Mouse (Mus musculus): ENCODE data around the gene Nox1. TPM values are rescaled to one million over a fixed set of nuclear protein-coding genes. Genes with fewer than 3 reads are reported as not detected.

Gene Nox1
- total RNA-seq (2014; fragmentation: Nextera tagmentation), result not detected in 2 replicates
- 0.16 and 0.23 TPM in 2 replicates for total RNA-seq (2017)
- not detected in 2 replicates for polyA plus RNA-seq (2012)

DNA sequence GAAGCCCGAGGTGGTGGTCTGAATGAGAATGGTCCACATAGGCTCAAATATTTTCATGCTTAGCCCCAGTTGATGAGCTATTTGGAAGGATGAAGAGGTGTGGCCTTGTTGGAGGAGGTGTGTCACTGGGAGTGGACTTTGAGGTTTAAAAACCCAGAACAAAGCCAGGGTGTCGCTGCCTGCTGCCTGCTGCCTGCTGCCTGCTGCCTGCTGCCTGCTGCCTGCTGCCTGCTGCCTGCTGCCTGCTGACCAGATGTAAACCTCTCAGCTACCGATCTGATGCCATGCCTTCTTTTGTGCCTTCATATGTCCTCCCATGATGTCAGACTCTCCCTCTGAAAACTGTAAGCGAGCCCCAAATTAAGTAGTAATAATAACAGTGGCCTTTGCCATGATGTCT is at the start of gene Nox1:
Gene Nox1, minus strand, starts transcription at position 101 of the 400 bp plus-strand sequence.
- no peak for DNase-seq (ENCODE audit: low spot score)
- Histone ChIP-seq H3K27me3 (ENCODE audit: insufficient read depth, low read length) (no peaks in the 10 kb centered on the region), H3K36me3 (replicated peaks) (peaks cover 68% of the 10 kb centered on the region), H3K9me3 (replicated peaks) (no peaks in the 10 kb centered on the region), H3K4me1 (ENCODE audit: insufficient read depth, low read depth, low read length) (peaks cover 3% of the 10 kb centered on the region; the same call in 1 of the 2 replicates), H3K4me3 (ENCODE audit: low read depth, low read length) (no peak within 1 kb of the TSS)
- no peak for ATAC-seq (ENCODE audit: extremely low read depth, insufficient number of reproducible peaks, low FRiP score, poor library complexity, severe bottlenecking)
- TF ChIP-seq GATA1 (IDR thresholded peaks at IDR 0.05; ENCODE audit: borderline replicate concordance, low read length) (no peak), GATA2 (IDR thresholded peaks at IDR 0.05; ENCODE audit: borderline replicate concordance, low read depth, low read length) (no peak), POLR2AphosphoS5 (IDR thresholded peaks at IDR 0.05; ENCODE audit: insufficient replicate concordance, low read depth, low read length) (no peak), CTCF (IDR thresholded peaks at IDR 0.05; ENCODE audit: low read depth, low read length) (no peak), TAL1 (conservative IDR thresholded peaks at IDR 0.05; ENCODE audit: low read depth, low read length) (no peak)

- TF ChIP-seq POLR2AphosphoS5 (IDR thresholded peaks at IDR 0.05; ENCODE audit: insufficient replicate concordance, low read depth, low read length), result no peak
- no peak for TF ChIP-seq CTCF (IDR thresholded peaks at IDR 0.05; ENCODE audit: low read depth, low read length)
- TF ChIP-seq TAL1 (conservative IDR thresholded peaks at IDR 0.05; ENCODE audit: low read depth, low read length), result no peak
- no peak for TF ChIP-seq GATA2 (IDR thresholded peaks at IDR 0.05; ENCODE audit: borderline replicate concordance, low read depth, low read length)
- TF ChIP-seq GATA1 (IDR thresholded peaks at IDR 0.05; ENCODE audit: borderline replicate concordance, low read length), result no peak
- Histone ChIP-seq H3K36me3 (replicated peaks) (peaks cover 87% of the 10 kb centered on the region), H3K9me3 (replicated peaks) (no peaks in the 10 kb centered on the region), H3K27me3 (ENCODE audit: insufficient read depth, low read length) (no peaks in the 10 kb centered on the region), H3K4me1 (ENCODE audit: insufficient read depth, low read depth, low read length) (no peaks in the 10 kb centered on the region), H3K4me3 (ENCODE audit: low read depth, low read length) (no peak overlapping the region)
- no peak for DNase-seq (ENCODE audit: low spot score)
- ATAC-seq (ENCODE audit: extremely low read depth, insufficient number of reproducible peaks, low FRiP score, poor library complexity, severe bottlenecking), result no peak
Observed at GRCm38 (mm10) chrX:134262129-134262528, 40.4 kb upstream of the Nox1 start.

- DNase-seq (ENCODE audit: low spot score), result no peak
- TF ChIP-seq GATA1 (IDR thresholded peaks at IDR 0.05; ENCODE audit: borderline replicate concordance, low read length) (no peak), TAL1 (conservative IDR thresholded peaks at IDR 0.05; ENCODE audit: low read depth, low read length) (no peak), GATA2 (IDR thresholded peaks at IDR 0.05; ENCODE audit: borderline replicate concordance, low read depth, low read length) (no peak), POLR2AphosphoS5 (IDR thresholded peaks at IDR 0.05; ENCODE audit: insufficient replicate concordance, low read depth, low read length) (no peak), CTCF (IDR thresholded peaks at IDR 0.05; ENCODE audit: low read depth, low read length) (no peak)
- Histone ChIP-seq H3K9me3 (replicated peaks) (no peaks in the 10 kb centered on the region), H3K36me3 (replicated peaks) (peaks cover 84% of the 10 kb centered on the region), H3K4me1 (ENCODE audit: insufficient read depth, low read depth, low read length) (no peaks in the 10 kb centered on the region), H3K4me3 (ENCODE audit: low read depth, low read length) (no peak overlapping the region), H3K27me3 (ENCODE audit: insufficient read depth, low read length) (no peaks in the 10 kb centered on the region)
- no peak for ATAC-seq (ENCODE audit: extremely low read depth, insufficient number of reproducible peaks, low FRiP score, poor library complexity, severe bottlenecking)
Observed at GRCm38 (mm10) chrX:134261191-134261590, 39.4 kb upstream of the Nox1 start.

DNA sequence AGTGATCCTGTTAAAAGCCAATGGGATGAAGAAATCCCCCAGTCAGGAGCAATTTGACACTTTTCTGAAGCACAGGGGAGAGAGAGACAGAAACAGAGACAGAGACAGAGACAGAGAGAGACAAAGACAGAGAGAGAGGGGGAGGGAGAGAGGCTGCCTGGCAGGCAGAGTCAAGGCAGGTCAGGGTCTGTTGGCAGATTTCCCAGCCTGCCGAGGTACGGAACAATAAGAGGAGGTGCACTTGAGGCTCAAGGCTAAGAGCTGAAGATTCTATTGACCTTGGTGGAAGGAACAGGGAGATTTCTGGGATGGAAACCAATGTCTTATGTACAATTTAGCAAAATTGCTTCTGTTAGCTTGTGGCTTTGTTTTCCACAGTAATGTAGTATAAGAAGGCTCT is 26.4 kb upstream of the Nox1 start:
- DNase-seq (ENCODE audit: low spot score) (no peak), ATAC-seq (ENCODE audit: extremely low read depth, insufficient number of reproducible peaks, low FRiP score, poor library complexity, severe bottlenecking) (no peak)
- Histone ChIP-seq H3K9me3 (replicated peaks) (no peaks in the 10 kb centered on the region), H3K4me1 (ENCODE audit: insufficient read depth, low read depth, low read length) (no peaks in the 10 kb centered on the region), H3K4me3 (ENCODE audit: low read depth, low read length) (no peak overlapping the region), H3K36me3 (replicated peaks) (peaks cover 48% of the 10 kb centered on the region), H3K27me3 (ENCODE audit: insufficient read depth, low read length) (no peaks in the 10 kb centered on the region)
- no peak for TF ChIP-seq CTCF (IDR thresholded peaks at IDR 0.05; ENCODE audit: low read depth, low read length)
- TF ChIP-seq GATA2 (IDR thresholded peaks at IDR 0.05; ENCODE audit: borderline replicate concordance, low read depth, low read length), result no peak
- TF ChIP-seq POLR2AphosphoS5 (IDR thresholded peaks at IDR 0.05; ENCODE audit: insufficient replicate concordance, low read depth, low read length), result no peak
- no peak for TF ChIP-seq GATA1 (IDR thresholded peaks at IDR 0.05; ENCODE audit: borderline replicate concordance, low read length)
- TF ChIP-seq TAL1 (conservative IDR thresholded peaks at IDR 0.05; ENCODE audit: low read depth, low read length), result no peak

GRCm38 (mm10) chrX:134245946-134246345 is 24.2 kb upstream of the Nox1 start:
- DNase-seq (ENCODE audit: low spot score), result no peak
- Histone ChIP-seq H3K9me3 (replicated peaks) (no peaks in the 10 kb centered on the region), H3K4me3 (ENCODE audit: low read depth, low read length) (no peak overlapping the region), H3K27me3 (ENCODE audit: insufficient read depth, low read length) (no peaks in the 10 kb centered on the region), H3K36me3 (replicated peaks) (peaks cover 61% of the 10 kb centered on the region), H3K4me1 (ENCODE audit: insufficient read depth, low read depth, low read length) (no peaks in the 10 kb centered on the region)
- no peak for ATAC-seq (ENCODE audit: extremely low read depth, insufficient number of reproducible peaks, low FRiP score, poor library complexity, severe bottlenecking)
- TF ChIP-seq GATA1 (IDR thresholded peaks at IDR 0.05; ENCODE audit: borderline replicate concordance, low read length), result no peak
- TF ChIP-seq TAL1 (conservative IDR thresholded peaks at IDR 0.05; ENCODE audit: low read depth, low read length), result no peak
- no peak for TF ChIP-seq CTCF (IDR thresholded peaks at IDR 0.05; ENCODE audit: low read depth, low read length)
- no peak for TF ChIP-seq POLR2AphosphoS5 (IDR thresholded peaks at IDR 0.05; ENCODE audit: insufficient replicate concordance, low read depth, low read length)
- TF ChIP-seq GATA2 (IDR thresholded peaks at IDR 0.05; ENCODE audit: borderline replicate concordance, low read depth, low read length), result no peak

GRCm38 (mm10) chrX:134238266-134238665 is 16.5 kb upstream of the Nox1 start:
- DNase-seq (ENCODE audit: low spot score) (no peak), ATAC-seq (ENCODE audit: extremely low read depth, insufficient number of reproducible peaks, low FRiP score, poor library complexity, severe bottlenecking) (no peak)
- H3K4me3 ChIP-seq (ENCODE audit: low read depth, low read length), result no peak overlapping the region
- TF ChIP-seq POLR2AphosphoS5 (IDR thresholded peaks at IDR 0.05; ENCODE audit: insufficient replicate concordance, low read depth, low read length), result no peak
- no peak for TF ChIP-seq GATA2 (IDR thresholded peaks at IDR 0.05; ENCODE audit: borderline replicate concordance, low read depth, low read length)
- TF ChIP-seq CTCF (IDR thresholded peaks at IDR 0.05; ENCODE audit: low read depth, low read length), result no peak
- no peak for TF ChIP-seq GATA1 (IDR thresholded peaks at IDR 0.05; ENCODE audit: borderline replicate concordance, low read length)
- TF ChIP-seq TAL1 (conservative IDR thresholded peaks at IDR 0.05; ENCODE audit: low read depth, low read length), result no peak
- no peaks in the 10 kb centered on the region for H3K9me3 ChIP-seq (replicated peaks)
- no peaks in the 10 kb centered on the region; the same call in 1 of the 2 replicates for H3K4me1 ChIP-seq (ENCODE audit: insufficient read depth, low read depth, low read length)
- peaks cover 72% of the 10 kb centered on the region for H3K36me3 ChIP-seq (replicated peaks)
- no peaks in the 10 kb centered on the region for H3K27me3 ChIP-seq (ENCODE audit: insufficient read depth, low read length)
